Mouse (Mus musculus): ENCODE results near the gene Elp4.

Elp4 gene

GRCm38 (mm10) chr2:105682634-105683351, 221.6 kb downstream of the Elp4 start:
- DNase-seq (ENCODE audit: low spot score), result no peak

DNA sequence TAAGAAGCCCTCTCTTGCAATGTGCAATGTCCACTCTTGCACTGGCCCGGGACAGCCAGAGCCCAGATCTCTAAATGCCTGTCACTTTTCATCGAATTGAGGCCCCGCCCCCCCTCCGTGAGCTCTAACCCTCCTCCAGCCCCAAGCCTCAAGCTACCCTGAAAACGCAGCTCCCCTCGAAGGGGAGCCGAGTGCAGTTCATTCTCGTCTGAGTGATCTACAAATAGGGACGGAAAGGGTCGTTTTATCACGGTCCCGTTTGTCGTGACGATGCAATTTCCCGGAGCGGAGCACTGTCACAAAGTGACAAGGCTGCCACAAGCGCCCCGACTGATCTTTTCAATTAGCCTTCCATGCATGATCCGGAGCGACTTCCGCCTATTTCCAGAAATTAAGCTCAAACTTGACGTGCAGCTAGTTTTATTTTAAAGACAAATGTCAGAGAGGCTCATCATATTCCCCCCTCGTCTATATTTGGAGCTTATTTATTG, 222.3 kb downstream of the Elp4 start:
- DNase-seq (ENCODE audit: low spot score), result no peak

DNA sequence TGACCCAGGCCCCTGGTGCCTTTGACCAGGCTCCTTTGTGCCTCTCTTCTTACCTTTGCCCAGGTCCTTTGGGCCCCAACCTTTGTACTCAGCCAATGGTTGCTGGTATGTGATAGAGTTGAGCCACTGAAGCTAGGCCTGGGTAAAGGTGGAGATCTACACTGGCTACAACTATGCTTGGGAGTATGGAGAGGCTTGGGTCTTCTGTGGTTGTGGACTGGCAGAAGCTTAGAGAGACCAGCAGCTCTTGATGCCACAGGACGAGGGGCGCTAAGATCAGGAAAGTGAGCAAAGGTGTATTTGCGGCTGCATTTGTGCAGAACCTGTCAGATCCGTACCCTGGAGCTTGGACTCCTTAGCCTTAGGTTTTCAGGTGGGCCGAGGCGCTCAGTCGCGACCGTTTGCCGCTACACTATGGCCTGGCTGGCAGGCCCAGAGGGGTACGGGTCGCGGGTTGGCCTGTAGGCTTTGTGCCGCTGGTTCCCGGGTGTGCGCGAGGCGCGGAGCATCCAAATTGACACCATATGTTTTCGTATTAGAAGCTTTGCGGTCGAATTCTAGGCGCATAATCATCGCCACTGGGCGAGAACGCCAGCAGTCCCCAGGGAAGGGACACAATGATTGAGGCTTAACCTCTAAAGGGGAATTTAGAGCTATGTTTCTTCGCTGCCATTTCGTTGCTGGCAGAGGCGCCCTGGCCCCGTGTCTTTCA, 223.2 kb downstream of the Elp4 start:
- no peak for DNase-seq (ENCODE audit: low spot score)

GRCm38 (mm10) chr2:105680146-105680998, 224.0 kb downstream of the Elp4 start:
- no peak for DNase-seq (ENCODE audit: low spot score)

- DNase-seq (ENCODE audit: low spot score), result no peak
These were observed 225.0 kb downstream of the Elp4 start for GRCm38 (mm10) chr2:105679331-105679730.

GRCm38 (mm10) chr2:105678880-105679321, 225.5 kb downstream of the Elp4 start:
- no peak for DNase-seq (ENCODE audit: low spot score)

DNA sequence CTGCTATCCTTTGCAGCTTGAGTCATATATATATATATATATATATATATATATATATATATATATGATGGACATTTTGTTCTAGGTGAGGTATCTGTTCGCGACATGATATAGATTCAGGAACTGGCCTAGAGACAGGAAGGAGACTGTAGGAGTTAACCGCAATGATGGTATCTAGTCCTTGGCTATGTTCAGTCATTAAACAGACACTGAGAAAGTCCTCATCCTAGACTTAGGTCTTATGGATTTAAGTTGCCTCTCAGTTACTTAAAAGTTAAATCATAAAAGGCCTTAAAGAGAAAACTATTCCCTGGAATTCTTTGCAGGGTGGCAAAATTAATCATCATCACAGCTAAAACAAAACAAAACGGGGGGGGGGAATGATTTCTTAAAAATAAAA, 226.1 kb downstream of the Elp4 start:
- DNase-seq (ENCODE audit: low spot score), result no peak

DNA sequence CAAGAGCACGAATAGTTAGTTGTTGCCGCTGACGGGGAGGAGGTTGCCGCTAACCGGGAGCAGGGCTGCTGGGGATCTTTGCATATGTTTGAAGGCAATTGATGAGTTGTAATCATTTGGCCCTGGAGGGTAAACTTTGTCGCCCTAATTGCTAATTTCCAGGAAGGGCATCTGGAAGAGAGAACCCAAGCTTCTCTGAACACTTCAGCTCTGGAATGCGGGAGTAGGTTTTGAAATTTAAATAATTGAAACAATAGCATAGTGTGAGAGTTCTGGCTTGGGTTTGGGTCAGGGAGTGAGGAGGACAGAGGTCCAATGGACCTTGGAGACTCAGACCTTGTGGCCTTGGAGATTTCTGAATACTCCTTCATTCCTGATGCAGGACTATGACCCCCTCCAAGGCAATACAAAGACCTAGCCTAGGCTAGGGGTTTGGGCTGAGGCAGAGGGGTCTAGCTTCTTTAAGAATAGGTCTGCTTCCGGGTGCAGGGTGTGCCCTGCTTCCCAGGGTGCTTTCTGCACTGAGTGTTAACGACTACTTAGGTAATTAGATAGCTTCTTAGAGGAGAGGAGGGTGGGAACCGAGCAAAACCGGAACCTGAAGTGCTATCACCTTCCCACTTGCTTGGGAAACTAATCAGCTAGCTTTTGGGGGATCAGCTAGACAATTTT, 226.8 kb downstream of the Elp4 start:
- DNase-seq (ENCODE audit: low spot score), result no peak

DNA sequence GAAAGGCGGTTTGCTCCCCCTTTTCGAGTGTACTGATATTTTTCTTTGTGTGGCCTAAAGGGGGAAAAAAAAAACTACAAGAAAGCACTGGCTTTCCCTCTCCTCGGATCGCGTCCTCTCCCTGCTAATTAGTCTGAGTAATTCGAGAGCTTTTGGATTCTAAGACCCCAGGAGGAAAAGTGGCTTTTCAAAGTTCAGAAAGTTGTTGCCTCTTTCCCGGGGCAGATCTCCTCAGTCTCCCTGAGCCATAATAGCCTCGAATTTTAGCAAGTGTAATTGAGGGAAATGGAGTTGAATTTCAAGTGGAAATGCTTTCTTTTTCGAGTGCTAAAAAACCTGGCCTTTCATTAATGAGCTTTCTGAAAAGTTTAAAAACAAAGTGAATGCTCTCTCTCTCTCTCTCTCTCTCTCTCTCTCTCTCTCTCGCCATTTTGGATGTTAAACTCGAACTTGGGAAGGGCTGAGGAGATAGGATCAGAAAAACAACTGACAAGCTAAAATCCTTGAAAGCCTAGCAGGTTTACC, 227.4 kb downstream of the Elp4 start:
- DNase-seq (ENCODE audit: low spot score), result no peak

DNA sequence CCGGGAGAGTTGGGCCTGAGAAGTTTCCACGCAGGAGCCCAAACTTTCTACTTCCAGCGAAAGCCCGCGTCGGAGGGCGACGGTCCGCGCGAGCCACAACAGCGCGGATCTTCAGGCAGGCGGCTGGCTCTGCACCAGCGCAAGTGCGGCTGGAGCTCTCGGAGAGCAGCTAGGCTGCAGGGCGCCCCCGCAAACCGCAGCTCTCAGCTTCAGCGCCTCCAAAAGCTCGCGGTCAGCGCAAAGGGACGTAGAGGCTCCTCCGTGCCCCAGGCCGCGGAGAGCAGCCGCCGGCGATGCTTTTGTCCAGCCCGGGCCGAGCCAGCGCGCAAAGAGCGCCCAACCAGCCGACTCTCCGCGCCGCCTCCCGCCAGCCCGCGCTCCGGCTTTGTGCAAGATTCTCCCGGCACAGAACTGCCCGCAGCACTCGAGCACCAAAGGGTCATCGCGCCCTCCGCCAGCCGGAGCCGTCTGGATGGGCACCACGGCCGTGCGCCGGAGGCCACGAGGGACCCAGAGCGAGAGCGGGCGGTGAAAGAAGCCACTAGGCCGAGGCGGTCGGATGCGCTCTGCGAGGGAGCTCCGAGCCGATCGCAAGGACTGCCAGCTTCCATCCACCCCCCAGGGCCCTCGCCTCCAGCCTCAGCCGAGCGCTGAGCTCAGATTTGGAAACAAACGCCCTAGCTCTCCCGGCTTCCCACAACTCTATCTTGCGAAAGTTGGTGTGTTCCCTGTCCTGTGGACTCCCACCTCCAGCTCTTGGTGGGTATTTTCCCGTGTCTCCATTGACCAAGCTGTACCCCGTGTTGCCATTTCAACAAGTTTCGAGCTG, 228.1 kb downstream of the Elp4 start:
- no peak for DNase-seq (ENCODE audit: low spot score)

- no peak for DNase-seq (ENCODE audit: low spot score)
These were observed 228.7 kb downstream of the Elp4 start for GRCm38 (mm10) chr2:105675730-105676079.

GRCm38 (mm10) chr2:105674875-105675729, 229.3 kb downstream of the Elp4 start:
- DNase-seq (ENCODE audit: low spot score), result no peak

DNA sequence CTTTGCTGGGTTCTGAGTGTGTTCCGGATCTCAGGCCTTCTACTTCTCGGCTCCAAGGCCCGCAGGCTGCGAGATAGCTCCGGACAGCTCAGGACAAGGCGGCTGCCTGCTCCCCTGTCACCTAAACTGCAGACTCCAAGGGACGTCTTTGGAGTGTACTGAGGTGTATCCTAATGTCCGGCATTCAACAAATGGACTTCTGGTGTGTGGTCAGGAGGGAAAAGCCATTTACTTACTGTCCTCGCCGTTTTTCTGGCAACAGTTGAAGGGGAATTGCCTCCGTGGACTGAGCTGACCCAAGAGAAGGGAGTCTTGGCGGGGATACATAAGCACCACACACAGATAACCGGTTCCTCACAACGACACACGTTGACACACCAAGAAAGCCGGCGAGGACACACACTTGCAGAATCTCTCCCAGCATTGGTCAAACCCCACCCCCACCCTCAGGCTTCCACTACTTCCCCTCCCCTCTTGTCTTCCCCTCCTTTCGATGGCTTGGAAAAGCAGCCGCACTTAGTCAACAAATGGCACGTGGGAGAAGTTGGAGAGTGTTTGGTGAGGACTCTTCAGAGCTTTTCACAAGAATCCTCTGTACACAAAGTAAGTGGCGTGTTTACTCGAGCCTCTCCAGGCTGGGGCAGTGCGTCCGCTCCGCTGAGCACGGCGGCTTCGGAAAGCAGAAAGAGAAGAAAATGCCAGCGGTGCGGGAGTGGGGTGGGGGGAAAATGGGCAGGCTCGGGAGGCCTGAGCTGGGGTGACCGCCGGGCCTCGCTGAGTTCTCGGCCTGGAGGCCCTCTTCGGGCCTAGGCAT, 230.1 kb downstream of the Elp4 start:
- DNase-seq (ENCODE audit: low spot score), result no peak

- no peak for DNase-seq (ENCODE audit: low spot score)
These were observed 230.7 kb downstream of the Elp4 start for GRCm38 (mm10) chr2:105673631-105674060.

GRCm38 (mm10) chr2:105673054-105673453, 231.3 kb downstream of the Elp4 start:
- no peak for DNase-seq (ENCODE audit: low spot score)

- no peak for DNase-seq (ENCODE audit: low spot score)
These were observed 231.8 kb downstream of the Elp4 start for GRCm38 (mm10) chr2:105672596-105672960.

- no peak for DNase-seq (ENCODE audit: low spot score)
These were observed 232.4 kb downstream of the Elp4 start for GRCm38 (mm10) chr2:105671798-105672595.

- no peak for DNase-seq (ENCODE audit: low spot score)
These were observed 233.1 kb downstream of the Elp4 start for GRCm38 (mm10) chr2:105671116-105671797.
